Mouse (Mus musculus) myocyte (in vitro differentiated cells): Measurements from ENCODE around the gene Pcgf5. TPM values are rescaled to one million over a fixed set of nuclear protein-coding genes. Genes with fewer than 3 reads are reported as not detected.

Source experiments
- H3K27me3 ChIP-seq: one replicate; pipeline ENCODE4 v1.6.1; 2011; ENCODE audit not compliant: control insufficient read depth, insufficient read depth, insufficient read length
- H3K36me3 ChIP-seq: one replicate; pipeline ENCODE4 v1.6.1; 2011; ENCODE audit not compliant: control insufficient read depth, insufficient read depth
- H3K4me2 ChIP-seq: one replicate; pipeline ENCODE4 v1.6.1; 2011; ENCODE audit warnings: low read depth, control low read depth
- H3K4me3 ChIP-seq: one replicate; pipeline ENCODE4 v1.5.1; 2011; ENCODE audit warnings: mild to moderate bottlenecking, control low read depth, moderate library complexity
- H3K79me2 ChIP-seq: one replicate; pipeline ENCODE4 v1.6.1; 2011; ENCODE audit not compliant: control insufficient read depth, insufficient read depth
- H3ac ChIP-seq: one replicate; pipeline ENCODE4 v1.6.1; 2011; ENCODE audit not compliant: control insufficient read depth, insufficient read length
- CEBPB ChIP-seq: IDR thresholded peaks from 2 replicates; pipeline ENCODE4 v1.6.1; 2011; ENCODE audit warnings: mild to moderate bottlenecking, moderate library complexity; ENCODE audit not compliant: poor library complexity, insufficient read depth, severe bottlenecking
- E2F4 ChIP-seq: IDR thresholded peaks from one replicate; pipeline ENCODE4 v1.6.1; 2011; ENCODE audit warnings: mild to moderate bottlenecking, control low read depth, moderate library complexity; ENCODE audit not compliant: insufficient read depth
- MAX ChIP-seq: IDR thresholded peaks from one replicate; pipeline ENCODE4 v1.6.1; 2011; ENCODE audit warnings: low read depth, mild to moderate bottlenecking, control low read depth
- MYOD1 ChIP-seq, 3 experiments: IDR thresholded peaks; one replicate each; pipeline ENCODE4 v1.6.1; 2011; ENCODE audit warnings: control low read depth in 2 of 3, low read depth in 2 of 3, mild to moderate bottlenecking in 2 of 3, moderate library complexity in 1 of 3; ENCODE audit not compliant: insufficient read length in 2 of 3, control insufficient read depth in 1 of 3
- MYOG ChIP-seq, 3 experiments: IDR thresholded peaks; one replicate each; pipeline ENCODE4 v1.6.1; 2011; ENCODE audit warnings: control low read depth in 2 of 3, low read depth in 2 of 3, mild to moderate bottlenecking in 2 of 3; ENCODE audit not compliant: insufficient read length in 2 of 3, control insufficient read depth in 1 of 3, insufficient read depth in 1 of 3
- POLR2A ChIP-seq: IDR thresholded peaks from one replicate; pipeline ENCODE4 v1.6.1; 2011; ENCODE audit warnings: low read depth, mild to moderate bottlenecking, control low read depth, moderate library complexity; ENCODE audit not compliant: insufficient read length
- POLR2AphosphoS2 ChIP-seq: IDR thresholded peaks from one replicate; pipeline ENCODE4 v1.6.1; 2011; ENCODE audit warnings: low read depth, control low read depth; ENCODE audit not compliant: insufficient read length
- REST ChIP-seq: IDR thresholded peaks from one replicate; pipeline ENCODE4 v1.6.1; 2011; ENCODE audit warnings: mild to moderate bottlenecking, control low read depth, moderate library complexity; ENCODE audit not compliant: insufficient read depth, insufficient read length
- SRF ChIP-seq: IDR thresholded peaks from one replicate; pipeline ENCODE4 v1.6.1; 2011; ENCODE audit warnings: low read depth; ENCODE audit not compliant: control insufficient read depth, insufficient read length
- TCF12 ChIP-seq: IDR thresholded peaks from one replicate; pipeline ENCODE4 v1.6.1; 2011; ENCODE audit warnings: mild to moderate bottlenecking, control low read depth; ENCODE audit not compliant: poor library complexity, insufficient read depth, severe bottlenecking
- TCF3 ChIP-seq: IDR thresholded peaks from one replicate; pipeline ENCODE4 v1.6.1; 2011; ENCODE audit warnings: low read depth, control low read depth; ENCODE audit not compliant: insufficient read length
- USF1 ChIP-seq: IDR thresholded peaks from one replicate; pipeline ENCODE4 v1.6.1; 2011; ENCODE audit warnings: low read depth, mild to moderate bottlenecking, control low read depth, moderate library complexity
- polyA plus RNA-seq: library from polyadenylated mRNA; unstranded; fragments of >200 nt; fragmentation: generic; extraction: Trizol; gene quantifications from one replicate; pipeline ENCODE4 v1.2.1, GENCODE M21; 2012; ENCODE audit warnings: missing spikeins

The Pcgf5 gene
- polyA plus RNA-seq, 1 experiment, result 13.9 TPM

GRCm38 (mm10) chr19:36429354-36429753, 81.2 kb downstream of the Pcgf5 start:
- no peak for TF ChIP-seq USF1
- no peak for TF ChIP-seq CEBPB
- no peak for TF ChIP-seq POLR2AphosphoS2
- no peak for TF ChIP-seq MYOG (IDR thresholded peaks at IDR 0.05; ENCODE audit: control insufficient read depth in 1 of 3, insufficient read depth in 1 of 3, insufficient read length in 2 of 3, low read depth in 2 of 3)
- no peak for TF ChIP-seq E2F4
- TF ChIP-seq SRF, result no peak
- no peak for TF ChIP-seq REST
- no peak for TF ChIP-seq MAX
- TF ChIP-seq MYOD1 (IDR thresholded peaks at IDR 0.05; ENCODE audit: control insufficient read depth in 1 of 3, insufficient read length in 2 of 3, low read depth in 2 of 3), result no peak
- TF ChIP-seq TCF3, result no peak
- no peak for TF ChIP-seq POLR2A
- TF ChIP-seq TCF12, result no peak
- no peaks in the 10 kb centered on the region for H3K27me3 ChIP-seq
- H3K36me3 ChIP-seq, result no peaks in the 10 kb centered on the region
- no peak overlapping the region for H3K4me3 ChIP-seq
- peaks cover 5% of the 10 kb centered on the region for H3K79me2 ChIP-seq
- H3ac ChIP-seq, result no peak overlapping the region
- H3K4me2 ChIP-seq, result no peak overlapping the region

GRCm38 (mm10) chr19:36433161-36433560, 85.1 kb downstream of the Pcgf5 start:
- H3K4me3 ChIP-seq, result no peak overlapping the region
- no peak overlapping the region for H3ac ChIP-seq
- no peak for TF ChIP-seq USF1
- TF ChIP-seq E2F4, result no peak
- no peak for TF ChIP-seq POLR2A
- no peak for TF ChIP-seq MYOG (IDR thresholded peaks at IDR 0.05; ENCODE audit: control insufficient read depth in 1 of 3, insufficient read depth in 1 of 3, insufficient read length in 2 of 3, low read depth in 2 of 3)
- TF ChIP-seq MAX, result no peak
- TF ChIP-seq POLR2AphosphoS2, result no peak
- no peak for TF ChIP-seq SRF
- no peak for TF ChIP-seq REST
- no peak for TF ChIP-seq MYOD1 (IDR thresholded peaks at IDR 0.05; ENCODE audit: control insufficient read depth in 1 of 3, insufficient read length in 2 of 3, low read depth in 2 of 3)
- TF ChIP-seq TCF12, result no peak
- TF ChIP-seq TCF3, result no peak
- no peak for TF ChIP-seq CEBPB

GRCm38 (mm10) chr19:36439894-36440714, 92.0 kb downstream of the Pcgf5 start:
- Histone ChIP-seq H3K27me3 (no peaks in the 10 kb centered on the region), H3K4me3 (no peak overlapping the region), H3K36me3 (peaks cover 9% of the 10 kb centered on the region), H3K79me2 (no peaks in the 10 kb centered on the region), H3K4me2 (no peak overlapping the region), H3ac (no peak overlapping the region)
- no peak for TF ChIP-seq MYOD1 (IDR thresholded peaks at IDR 0.05; ENCODE audit: control insufficient read depth in 1 of 3, insufficient read length in 2 of 3, low read depth in 2 of 3)
- no peak for TF ChIP-seq REST
- TF ChIP-seq TCF12, result no peak
- no peak for TF ChIP-seq SRF
- TF ChIP-seq E2F4, result no peak
- TF ChIP-seq POLR2A, result no peak
- TF ChIP-seq MAX, result no peak
- no peak for TF ChIP-seq POLR2AphosphoS2
- no peak for TF ChIP-seq USF1
- TF ChIP-seq TCF3, result no peak

More at GRCm38 (mm10) chr19:36433161-36433560, 85.1 kb downstream of the Pcgf5 start:
- Histone ChIP-seq H3K79me2 (peaks cover 5% of the 10 kb centered on the region), H3K4me2 (no peak overlapping the region), H3K36me3 (peaks cover 5% of the 10 kb centered on the region), H3K27me3 (no peaks in the 10 kb centered on the region)

GRCm38 (mm10) chr19:36450997-36451608, 103.0 kb downstream of the Pcgf5 start:
- Histone ChIP-seq H3K27me3 (no peaks in the 10 kb centered on the region), H3K79me2 (no peaks in the 10 kb centered on the region), H3ac (no peak overlapping the region), H3K4me3 (no peak overlapping the region), H3K4me2 (no peak overlapping the region), H3K36me3 (peaks cover 7% of the 10 kb centered on the region)
- TF ChIP-seq POLR2AphosphoS2, result no peak
- no peak for TF ChIP-seq REST
- no peak for TF ChIP-seq TCF12
- no peak for TF ChIP-seq USF1
- no peak for TF ChIP-seq MYOD1 (IDR thresholded peaks at IDR 0.05; ENCODE audit: control insufficient read depth in 1 of 3, insufficient read length in 2 of 3, low read depth in 2 of 3)
- no peak for TF ChIP-seq MYOG (IDR thresholded peaks at IDR 0.05; ENCODE audit: control insufficient read depth in 1 of 3, insufficient read depth in 1 of 3, insufficient read length in 2 of 3, low read depth in 2 of 3)
- TF ChIP-seq SRF, result no peak
- no peak for TF ChIP-seq E2F4
- TF ChIP-seq CEBPB, result no peak
- no peak for TF ChIP-seq TCF3
- TF ChIP-seq MAX, result no peak
- no peak for TF ChIP-seq POLR2A
